Mouse (Mus musculus) kidney, postnatal 10 days (tissue): ENCODE data around the gene Mal.

ENCODE experiments used
- DNase-seq: peaks from one replicate; pipeline ENCODE4 v3.0.0; 2021; ENCODE audit warnings: mixed read lengths

Mal gene

GRCm38 (mm10) chr2:127656086-127656720, at the start of gene Mal:
Mal (minus strand) TSS chr2:127656695.
- peak; percentile 81 for DNase-seq

- DNase-seq = no peak
These were observed 48.8 kb upstream of the Mal start for GRCm38 (mm10) chr2:127705267-127705666.

GRCm38 (mm10) chr2:127689239-127689638, 32.7 kb upstream of the Mal start:
- no peak for DNase-seq

GRCm38 (mm10) chr2:127683687-127684331, 27.3 kb upstream of the Mal start:
- peak; percentile 80 for DNase-seq

- DNase-seq = no peak
These were observed 11.5 kb upstream of the Mal start for GRCm38 (mm10) chr2:127667843-127668506.

- no peak for DNase-seq
These were observed 10.5 kb upstream of the Mal start for GRCm38 (mm10) chr2:127667015-127667414.

- no peak for DNase-seq
These were observed 6.2 kb upstream of the Mal start for GRCm38 (mm10) chr2:127662708-127663107.

- DNase-seq = no peak
These were observed 1.1 kb downstream of the Mal start for GRCm38 (mm10) chr2:127655419-127655818.

- DNase-seq = no peak
These were observed 1.7 kb downstream of the Mal start for GRCm38 (mm10) chr2:127654786-127655185.

- no peak for DNase-seq
These were observed 3.7 kb downstream of the Mal start for GRCm38 (mm10) chr2:127652805-127653204.

- DNase-seq = peak; percentile 31
These were observed 4.2 kb downstream of the Mal start for GRCm38 (mm10) chr2:127652335-127652734.

GRCm38 (mm10) chr2:127651601-127652000, 4.9 kb downstream of the Mal start:
- DNase-seq = peak; percentile 41

GRCm38 (mm10) chr2:127649921-127650320, 6.6 kb downstream of the Mal start:
- DNase-seq = no peak

GRCm38 (mm10) chr2:127648145-127648544, 8.3 kb downstream of the Mal start:
- no peak for DNase-seq

GRCm38 (mm10) chr2:127646875-127647274, 9.6 kb downstream of the Mal start:
- no peak for DNase-seq

GRCm38 (mm10) chr2:127643728-127644704, 12.5 kb downstream of the Mal start:
- DNase-seq = peak; percentile 50

GRCm38 (mm10) chr2:127638973-127639372, 17.5 kb downstream of the Mal start:
- no peak for DNase-seq

- DNase-seq = peak; percentile 78
These were observed 20.9 kb downstream of the Mal start for GRCm38 (mm10) chr2:127635581-127635980.

- no peak for DNase-seq
These were observed 23.9 kb downstream of the Mal start for GRCm38 (mm10) chr2:127632601-127633000.

- DNase-seq = no peak
These were observed 28.4 kb downstream of the Mal start for GRCm38 (mm10) chr2:127627990-127628570.

GRCm38 (mm10) chr2:127627354-127627753, 29.1 kb downstream of the Mal start:
- no peak for DNase-seq

- peak; percentile 60 for DNase-seq
These were observed 30.8 kb downstream of the Mal start for GRCm38 (mm10) chr2:127625659-127626058.
